Mouse (Mus musculus) liver, embryonic 12.5 days (tissue): ENCODE measurements around the gene Gm49373. TPM values are rescaled to one million over a fixed set of nuclear protein-coding genes. Genes with fewer than 3 reads are reported as not detected.
A peak's percentile ranks its signal among the peaks of the same experiment; 100 is the strongest.
"Not testable (repeated sequence)": the region's sequence is repeated elsewhere in the genome, so short reads cannot be mapped to it uniquely, and the experiment has no call there.

Experiments used
- ATAC-seq: fragments of 200-750 bp; cut with Nextera tagmentation; 2 replicates; pipeline ENCODE4 v1.8.0; 2017; ENCODE audit warnings: moderate number of reproducible peaks, mild to moderate bottlenecking, moderate library complexity
- H3K27ac ChIP-seq: fragments of 300-500 bp; sonication (generic); 2 replicates; pipeline ENCODE4 v1.5.1; 2016; ENCODE audit warnings: mild to moderate bottlenecking
- H3K27me3 ChIP-seq: fragments of 300-500 bp; sonication (generic); replicated peaks from 2 replicates; pipeline ENCODE4 v1.6.1; 2016; ENCODE audit warnings: mild to moderate bottlenecking, moderate library complexity
- H3K36me3 ChIP-seq: fragments of 300-500 bp; sonication (generic); 2 replicates; pipeline ENCODE4 v1.6.1; 2016; ENCODE audit warnings: mild to moderate bottlenecking, moderate library complexity
- H3K4me1 ChIP-seq: fragments of 300-500 bp; sonication (generic); 2 replicates; pipeline ENCODE4 v1.6.1; 2016
- H3K4me2 ChIP-seq: fragments of 300-500 bp; sonication (generic); 2 replicates; pipeline ENCODE4 v1.6.1; 2016; ENCODE audit warnings: mild to moderate bottlenecking, moderate library complexity
- H3K4me3 ChIP-seq: fragments of 300-500 bp; sonication (generic); 2 replicates; pipeline ENCODE4 v1.5.1; 2016; ENCODE audit warnings: mild to moderate bottlenecking, moderate library complexity
- H3K9ac ChIP-seq: fragments of 300-500 bp; sonication (generic); 2 replicates; pipeline ENCODE4 v1.6.1; 2016; ENCODE audit warnings: mild to moderate bottlenecking, moderate library complexity
- H3K9me3 ChIP-seq: fragments of 300-500 bp; sonication (generic); replicated peaks from 2 replicates; pipeline ENCODE4 v1.6.1; 2016; ENCODE audit warnings: mild to moderate bottlenecking, moderate library complexity
- WGBS: fragments of 180-500 bp; shearing (Covaris S2); methylation state at CpG from one replicate; pipeline ENCODE4 v1.1.7; 2016; ENCODE audit not compliant: insufficient replicate concordance; 5-methylcytosine and 5-hydroxymethylcytosine counted together
- polyA plus RNA-seq: library from polyadenylated mRNA; unstranded; fragments of >200 nt; fragmentation: Nextera tagmentation; extraction: Ambion mirVana; gene quantifications from 2 replicates; pipeline ENCODE4 v1.2.1, GENCODE M21; 2016

The Gm49373 gene
- polyA plus RNA-seq, 1 experiment from 2014 or later, result 0.77 TPM

DNA sequence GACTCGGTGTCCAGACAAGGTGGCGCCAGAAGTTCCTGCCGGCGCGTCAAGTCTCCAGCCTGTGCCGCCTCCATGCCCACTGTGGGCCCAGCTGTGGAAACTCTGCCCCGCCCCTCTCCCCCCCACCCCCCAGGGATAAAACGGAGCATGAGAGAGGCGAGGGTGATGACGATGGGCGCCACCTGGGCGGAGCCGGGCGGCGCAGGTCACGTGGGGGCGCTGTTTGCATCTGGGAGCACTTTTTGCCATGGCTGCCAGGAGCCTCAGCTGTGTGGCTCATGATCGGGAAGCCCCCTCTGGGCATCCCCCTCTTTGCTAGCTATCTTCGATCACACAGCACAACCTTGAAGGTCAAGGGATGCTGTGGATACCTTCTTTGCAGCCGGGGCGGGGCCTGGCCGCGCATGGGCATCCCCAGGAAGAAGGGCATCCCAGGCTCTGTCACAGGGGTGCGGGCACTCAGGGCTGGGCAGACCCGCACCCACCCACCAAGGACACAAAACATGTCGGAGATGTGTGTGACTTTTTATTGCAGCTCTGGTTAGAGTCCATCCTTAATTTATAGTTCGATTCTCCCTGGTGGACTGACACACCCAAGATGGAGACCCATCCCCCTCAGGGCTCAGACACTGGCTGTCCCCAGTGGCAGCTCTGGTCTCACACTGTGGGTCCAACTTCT, 5.8 kb downstream of the Gm49373 start, which contains the start of gene Zglp1:
Gene Zglp1 (minus strand): TSS at position 88 of the 679 bp plus-strand sequence.
- Histone ChIP-seq H3K4me1 (peaks cover 12% of the 10 kb centered on the region), H3K4me2 (no peak within 1 kb of the TSS), H3K27ac (no peak within 1 kb of the TSS), H3K27me3 (no peaks in the 10 kb centered on the region), H3K36me3 (peaks cover 89% of the 10 kb centered on the region), H3K9ac (no peak within 1 kb of the TSS), H3K4me3 (no peak within 1 kb of the TSS), H3K9me3 (no peaks in the 10 kb centered on the region)
- peak; percentile 29; the same call in 1 of the 2 replicates for ATAC-seq
- WGBS, result 82% methylated on average over 27 of the region's 27 CpGs

DNA sequence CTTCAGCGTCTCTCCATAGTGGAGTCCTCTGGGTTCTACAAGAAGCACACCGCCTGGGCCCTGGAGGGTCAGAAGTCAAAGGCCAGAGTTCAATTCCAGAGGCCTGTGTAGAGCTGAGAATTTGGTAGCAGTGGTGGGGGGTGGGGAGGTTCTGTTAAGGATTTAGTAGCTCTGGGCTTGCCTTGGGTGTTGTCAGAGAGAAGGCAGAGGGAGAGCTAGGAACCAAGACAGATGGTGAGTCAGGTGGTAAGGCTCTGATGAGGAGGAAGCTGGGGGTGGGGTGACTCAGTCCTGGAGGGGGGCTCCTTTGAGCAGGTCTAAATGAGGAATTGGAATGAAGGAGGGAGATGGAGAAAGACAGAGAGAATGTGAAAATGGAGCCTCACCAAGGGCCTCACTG, 10.0 kb downstream of the Gm49373 start:
- 0 out of 2 replicates have a peak, but pooled peaks cover 5% of the 10 kb centered on the region for H3K4me1 ChIP-seq
- no peak for ATAC-seq
- H3K9ac ChIP-seq, result no peak overlapping the region
- no peak overlapping the region for H3K4me3 ChIP-seq
- H3K27me3 ChIP-seq, result no peaks in the 10 kb centered on the region
- 81% methylated on average over 2 of the region's 2 CpGs for WGBS
- H3K9me3 ChIP-seq, result no peaks in the 10 kb centered on the region
- H3K36me3 ChIP-seq, result peaks cover 63% of the 10 kb centered on the region
- no peak overlapping the region for H3K27ac ChIP-seq
- no peak overlapping the region for H3K4me2 ChIP-seq

DNA sequence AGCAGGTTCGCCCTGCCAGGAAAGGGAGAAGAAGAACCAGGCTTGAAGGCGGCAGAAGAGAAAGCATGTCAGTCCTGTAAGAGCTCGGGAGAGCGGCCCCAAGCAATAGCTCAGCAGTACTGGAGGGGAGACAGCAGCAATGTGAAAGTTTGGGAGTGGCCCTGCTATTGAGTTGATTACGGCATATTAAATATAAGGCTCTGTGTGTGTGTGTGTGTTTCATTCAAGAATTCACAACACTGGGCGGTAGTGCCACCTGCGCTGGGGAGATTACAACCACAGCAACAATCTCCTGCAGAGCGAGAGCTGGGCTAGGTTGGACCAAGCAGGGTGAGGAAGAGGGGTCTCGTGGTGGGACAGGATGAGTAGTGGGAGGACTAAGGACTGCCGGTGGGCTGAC, 21.3 kb downstream of the Gm49373 start:
- Histone ChIP-seq H3K9me3 (no peaks in the 10 kb centered on the region), H3K4me1 (peaks cover 8% of the 10 kb centered on the region), H3K27ac (no peak overlapping the region), H3K4me2 (peak overlapping the region; percentile 12), H3K4me3 (no peak overlapping the region), H3K9ac (no peak overlapping the region), H3K27me3 (peaks cover 16% of the 10 kb centered on the region; the same call in 1 of the 2 replicates), H3K36me3 (no peaks in the 10 kb centered on the region)
- ATAC-seq, result peak; percentile 83
- WGBS, result 38% methylated on average over 10 of the region's 10 CpGs

DNA sequence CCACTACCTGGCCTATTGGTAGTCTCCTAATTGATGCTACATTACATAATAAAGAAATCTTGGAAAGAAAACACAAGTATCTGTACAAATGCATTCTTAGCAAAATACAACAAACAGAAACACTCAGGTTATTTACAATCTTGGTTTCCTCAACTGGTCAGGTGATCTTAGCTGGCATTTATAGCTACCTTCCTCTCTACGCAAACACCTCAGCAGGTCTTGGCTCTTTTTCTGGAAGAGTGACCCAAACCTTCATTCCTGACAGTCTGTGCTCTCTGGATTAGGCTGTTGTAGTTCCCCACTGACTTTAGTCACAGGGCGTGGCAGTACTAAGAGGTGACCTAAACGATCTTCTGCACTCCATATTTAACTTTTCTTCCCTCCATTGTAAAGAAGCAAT, 27.7 kb downstream of the Gm49373 start:
- WGBS, result 56% methylated on average over 3 of the region's 3 CpGs
- no peak for ATAC-seq

DNA sequence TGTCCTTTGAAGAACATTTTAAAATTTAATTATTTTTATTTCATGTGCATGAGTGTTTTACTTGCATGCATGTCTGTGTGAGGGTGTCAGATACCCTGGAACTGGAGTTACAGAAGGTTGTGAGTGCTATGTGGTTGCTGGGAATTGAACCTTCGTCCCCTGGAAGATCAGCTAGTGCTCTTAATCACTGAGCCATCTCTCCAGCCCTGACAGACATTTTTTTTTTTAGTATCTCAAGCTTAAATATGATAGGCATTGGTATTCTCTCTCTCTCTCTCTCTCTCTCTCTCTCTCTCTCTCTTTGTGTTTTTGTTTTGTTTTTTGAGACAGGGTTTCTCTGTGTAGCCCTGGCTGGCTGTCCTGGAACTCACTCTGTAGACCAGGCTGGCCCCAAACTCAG, 28.1 kb downstream of the Gm49373 start:
- 58% methylated on average over 1 of the region's 1 CpGs for WGBS
- H3K36me3 ChIP-seq, ATAC-seq, H3K27ac ChIP-seq, H3K9me3 ChIP-seq, H3K4me2 ChIP-seq, H3K4me3 ChIP-seq, H3K9ac ChIP-seq: not testable (repeated sequence)
- peaks cover 26% of the 10 kb centered on the region for H3K4me1 ChIP-seq
- peaks cover 10% of the 10 kb centered on the region for H3K27me3 ChIP-seq

More for the DNA sequence above, 27.7 kb downstream of the Gm49373 start:
- Histone ChIP-seq H3K4me2 (no peak overlapping the region), H3K4me1 (peaks cover 21% of the 10 kb centered on the region), H3K27ac (no peak overlapping the region), H3K9me3 (no peaks in the 10 kb centered on the region), H3K9ac (no peak overlapping the region), H3K36me3 (no peaks in the 10 kb centered on the region), H3K27me3 (peaks cover 9% of the 10 kb centered on the region), H3K4me3 (no peak overlapping the region)

DNA sequence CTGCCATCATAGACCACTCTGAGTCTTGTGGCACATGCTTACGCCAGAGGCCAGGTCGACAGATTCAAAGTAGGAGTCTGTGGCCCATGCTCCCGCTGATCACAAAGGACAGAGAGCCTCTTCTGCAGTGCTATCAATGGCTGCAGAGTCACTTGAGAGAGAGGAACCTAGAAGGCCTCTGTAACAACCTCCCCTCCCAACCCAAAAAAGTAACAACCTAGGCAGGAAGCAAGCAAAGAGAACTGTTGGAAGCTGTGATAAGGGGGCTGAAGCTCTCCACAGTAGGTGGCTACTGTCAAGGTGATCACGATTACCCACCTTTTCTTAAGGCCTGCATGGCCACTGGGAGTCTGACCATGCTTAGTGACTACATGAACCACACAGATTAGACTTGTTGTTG, 29.3 kb downstream of the Gm49373 start:
- H3K9ac ChIP-seq, result no peak overlapping the region; the same call in 1 of the 2 replicates
- peaks cover 37% of the 10 kb centered on the region for H3K4me1 ChIP-seq
- ATAC-seq, result no peak
- H3K9me3 ChIP-seq, result no peaks in the 10 kb centered on the region
- H3K4me3 ChIP-seq, result no peak overlapping the region
- H3K27me3 ChIP-seq, result peaks cover 22% of the 10 kb centered on the region
- no peaks in the 10 kb centered on the region for H3K36me3 ChIP-seq
- no peak overlapping the region for H3K4me2 ChIP-seq
- H3K27ac ChIP-seq, result peak overlapping the region; percentile 45; the same call in 1 of the 2 replicates
- 38% methylated on average over 4 of the region's 4 CpGs for WGBS

GRCm38 (mm10) chr9:21041308-21041707, 31.6 kb downstream of the Gm49373 start:
- H3K27ac ChIP-seq, result no peak overlapping the region
- no peaks in the 10 kb centered on the region for H3K36me3 ChIP-seq
- H3K4me2 ChIP-seq, result no peak overlapping the region
- 27% methylated on average over 4 of the region's 4 CpGs for WGBS
- ATAC-seq, result no peak
- no peak overlapping the region for H3K9ac ChIP-seq
- H3K4me1 ChIP-seq, result peaks cover 56% of the 10 kb centered on the region
- peaks cover 41% of the 10 kb centered on the region for H3K27me3 ChIP-seq
- no peak overlapping the region for H3K4me3 ChIP-seq
- H3K9me3 ChIP-seq, result no peaks in the 10 kb centered on the region

GRCm38 (mm10) chr9:21039779-21040178, 33.1 kb downstream of the Gm49373 start:
- H3K27ac ChIP-seq, result peak overlapping the region; percentile 52; the same call in 1 of the 2 replicates
- H3K4me2 ChIP-seq, result peak overlapping the region; percentile 13
- peaks cover 51% of the 10 kb centered on the region for H3K27me3 ChIP-seq
- ATAC-seq, result peak; percentile 88
- no peaks in the 10 kb centered on the region for H3K9me3 ChIP-seq
- 32% methylated on average over 3 of the region's 3 CpGs for WGBS
- H3K4me3 ChIP-seq, result no peak overlapping the region
- peak overlapping the region; percentile 1; the same call in 1 of the 2 replicates for H3K9ac ChIP-seq
- H3K36me3 ChIP-seq, result no peaks in the 10 kb centered on the region
- H3K4me1 ChIP-seq, result peaks cover 68% of the 10 kb centered on the region

- Histone ChIP-seq H3K9me3 (no peaks in the 10 kb centered on the region), H3K27ac (no peak overlapping the region)
Observed at GRCm38 (mm10) chr9:21037481-21037891, 35.4 kb downstream of the Gm49373 start.

GRCm38 (mm10) chr9:21036666-21037065, 36.2 kb downstream of the Gm49373 start:
- Histone ChIP-seq H3K4me2 (peak overlapping the region; percentile 61; the same call in 1 of the 2 replicates), H3K27ac (no peak overlapping the region), H3K9ac (no peak overlapping the region), H3K36me3 (no peaks in the 10 kb centered on the region), H3K4me1 (peaks cover 90% of the 10 kb centered on the region), H3K4me3 (no peak overlapping the region), H3K9me3 (no peaks in the 10 kb centered on the region), H3K27me3 (peaks cover 82% of the 10 kb centered on the region)
- ATAC-seq, result no peak
- 8% methylated on average over 22 of the region's 22 CpGs for WGBS

More at GRCm38 (mm10) chr9:21037481-21037891, 35.4 kb downstream of the Gm49373 start:
- Histone ChIP-seq H3K36me3 (no peaks in the 10 kb centered on the region), H3K9ac (peak overlapping the region; percentile 8; the same call in 1 of the 2 replicates), H3K4me3 (peak overlapping the region; percentile 38), H3K4me2 (peak overlapping the region; percentile 61), H3K27me3 (peaks cover 74% of the 10 kb centered on the region), H3K4me1 (peaks cover 83% of the 10 kb centered on the region)
- ATAC-seq, result no peak
- WGBS, result 5% methylated on average over 31 of the region's 31 CpGs

DNA sequence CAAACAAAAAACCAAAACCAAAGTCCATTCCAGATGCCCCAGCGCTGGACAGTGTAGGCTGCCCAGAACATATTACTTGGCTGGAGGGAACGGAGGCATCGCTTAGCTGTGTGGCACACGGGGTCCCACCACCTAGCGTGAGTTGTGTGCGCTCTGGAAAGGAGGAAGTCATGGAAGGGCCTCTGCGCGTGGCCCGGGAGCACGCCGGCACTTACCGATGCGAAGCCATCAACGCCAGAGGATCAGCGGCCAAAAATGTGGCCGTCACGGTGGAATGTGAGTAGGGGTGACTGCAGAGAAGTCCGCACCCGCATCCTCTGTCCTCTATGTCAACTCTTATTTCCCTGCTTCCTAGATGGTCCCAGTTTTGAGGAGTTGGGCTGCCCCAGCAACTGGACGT, 36.7 kb downstream of the Gm49373 start:
- no peak for ATAC-seq
- H3K9me3 ChIP-seq, result no peaks in the 10 kb centered on the region
- peaks cover 84% of the 10 kb centered on the region for H3K27me3 ChIP-seq
- H3K4me1 ChIP-seq, result peaks cover 90% of the 10 kb centered on the region
- no peak overlapping the region for H3K9ac ChIP-seq
- H3K4me3 ChIP-seq, result no peak overlapping the region
- H3K36me3 ChIP-seq, result no peaks in the 10 kb centered on the region
- WGBS, result 9% methylated on average over 20 of the region's 20 CpGs
- H3K4me2 ChIP-seq, result no peak overlapping the region; the same call in 1 of the 2 replicates
- no peak overlapping the region for H3K27ac ChIP-seq

DNA sequence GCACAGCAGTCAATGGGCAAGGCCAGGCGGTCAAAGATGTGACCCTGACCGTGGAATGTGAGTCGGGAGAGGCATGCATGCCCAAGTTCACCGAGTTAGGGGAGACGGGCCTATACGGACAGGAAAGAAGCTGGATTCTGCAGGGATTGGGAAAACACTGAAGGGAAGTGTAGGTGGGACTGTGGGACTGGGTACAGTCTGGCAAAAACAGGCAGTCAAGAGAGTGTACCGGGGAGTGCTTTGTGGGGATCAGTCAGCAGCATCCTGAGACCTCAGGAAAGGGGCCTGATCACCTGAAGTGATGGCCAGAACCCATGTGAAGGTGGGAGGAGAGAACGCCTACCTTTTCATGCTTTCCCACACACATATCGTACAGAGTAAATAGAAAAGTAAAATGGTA, 37.3 kb downstream of the Gm49373 start:
- Histone ChIP-seq H3K4me3 (no peak overlapping the region), H3K27ac (no peak overlapping the region), H3K9me3 (no peaks in the 10 kb centered on the region), H3K4me2 (no peak overlapping the region), H3K36me3 (no peaks in the 10 kb centered on the region), H3K27me3 (peaks cover 84% of the 10 kb centered on the region), H3K9ac (no peak overlapping the region), H3K4me1 (peaks cover 88% of the 10 kb centered on the region)
- no peak for ATAC-seq
- WGBS, result 29% methylated on average over 9 of the region's 9 CpGs
